Mouse (Mus musculus) embryo, embryonic 11 days (tissue): Measurements from ENCODE around the gene Mga.

Experiments
- DNase-seq: peaks from one replicate; pipeline ENCODE4 v3.0.0-alpha.2; 2015

The Mga gene

DNA sequence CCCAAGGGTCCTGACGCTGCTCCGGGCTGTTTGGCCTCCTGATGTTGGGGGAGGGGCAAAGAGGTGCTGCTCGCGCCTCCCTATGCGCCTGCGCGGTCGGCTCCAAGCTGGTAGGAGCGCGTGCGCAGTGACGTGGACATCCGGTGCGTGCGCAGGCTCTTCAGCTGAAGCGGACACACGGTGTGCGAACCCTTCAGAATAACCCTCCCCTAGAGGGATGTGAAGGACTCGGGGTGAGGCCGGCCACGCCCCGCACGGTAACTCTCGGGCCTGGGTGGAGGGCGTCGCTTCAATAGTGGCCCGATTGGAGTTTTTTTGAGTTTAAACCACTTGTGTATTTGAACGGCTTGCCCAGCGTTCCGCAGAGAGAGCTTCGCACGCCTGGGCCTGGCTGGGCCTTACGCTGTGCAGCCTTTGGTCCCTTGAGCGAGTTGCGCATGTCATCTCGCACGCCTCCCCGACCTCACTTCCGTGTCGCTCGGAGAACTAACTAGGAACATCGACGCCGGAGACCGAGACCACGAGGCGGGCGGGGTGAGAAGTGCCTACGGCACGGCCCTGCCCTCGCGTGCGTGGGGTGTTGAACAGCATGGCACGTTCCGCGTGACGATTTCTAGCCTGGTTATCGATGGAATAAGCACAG is at the start of gene Mga:
TSS of gene Mga (plus strand) at position 139 of the 643 bp plus-strand sequence.
- DNase-seq = peak; percentile 100

DNA sequence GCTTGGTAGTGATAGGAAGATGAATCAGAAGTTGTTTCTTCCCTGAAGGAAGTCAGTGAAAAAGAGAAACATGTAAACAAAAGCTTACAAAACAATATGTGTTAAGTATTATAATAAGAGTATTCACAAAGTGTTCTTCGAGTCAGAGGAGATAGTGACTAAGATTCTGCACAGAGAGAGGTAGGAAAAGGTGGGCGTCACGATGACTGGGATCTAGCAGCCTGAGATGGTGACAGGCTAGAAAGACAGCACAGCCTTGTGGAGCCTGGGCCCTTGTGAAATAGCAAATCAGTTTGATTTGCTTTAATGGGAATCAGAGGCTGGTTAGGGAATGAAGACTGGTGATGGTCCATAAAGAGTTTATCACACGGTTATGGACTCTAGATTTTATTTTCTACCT is 43.2 kb upstream of the Mga start:
- no peak for DNase-seq

DNA sequence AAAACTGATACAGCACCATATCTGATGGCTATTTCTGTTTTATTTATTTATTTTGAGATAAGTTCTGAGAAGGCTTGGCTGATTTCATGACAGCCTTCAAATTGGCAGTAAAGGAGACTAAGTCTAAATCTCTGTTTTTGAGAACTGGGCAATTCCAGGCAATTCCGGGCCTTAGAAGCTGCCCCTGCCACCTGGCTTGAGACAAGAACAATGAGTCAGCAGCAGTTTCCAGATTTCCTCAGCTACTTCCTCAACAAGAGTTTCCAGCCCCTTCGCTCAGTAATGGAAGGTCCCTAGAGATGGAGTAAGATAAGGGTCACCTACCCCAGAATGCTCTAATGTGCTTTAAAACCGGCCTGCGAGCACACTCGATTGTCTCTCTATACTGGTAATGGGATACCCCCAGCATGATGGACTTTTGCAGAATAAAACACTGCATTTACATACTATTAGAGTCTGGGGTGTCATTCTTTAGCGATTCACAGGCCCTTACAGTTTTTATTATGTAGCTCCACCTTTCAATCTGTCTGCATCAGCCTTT is 41.6 kb upstream of the Mga start:
- DNase-seq = no peak

DNA sequence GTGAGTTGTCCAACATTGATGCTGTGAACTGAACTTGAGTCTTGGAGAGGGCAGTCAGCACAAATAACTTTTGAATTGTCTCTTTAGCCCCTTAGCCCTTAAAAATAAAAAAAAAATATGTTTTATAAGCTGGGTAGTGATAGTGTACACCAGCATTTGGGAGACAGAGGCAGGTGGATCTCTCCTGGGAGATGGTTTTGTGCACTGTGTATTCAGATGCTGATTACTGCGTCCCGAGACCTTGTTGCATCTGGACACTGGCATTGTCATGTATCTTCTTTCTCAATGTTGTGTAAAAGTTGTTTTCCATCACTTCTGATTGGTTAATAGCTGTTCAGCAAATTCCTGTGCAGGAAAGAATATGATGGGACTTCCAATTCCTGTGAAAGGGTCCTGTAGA is 39.7 kb upstream of the Mga start:
- no peak for DNase-seq

DNA sequence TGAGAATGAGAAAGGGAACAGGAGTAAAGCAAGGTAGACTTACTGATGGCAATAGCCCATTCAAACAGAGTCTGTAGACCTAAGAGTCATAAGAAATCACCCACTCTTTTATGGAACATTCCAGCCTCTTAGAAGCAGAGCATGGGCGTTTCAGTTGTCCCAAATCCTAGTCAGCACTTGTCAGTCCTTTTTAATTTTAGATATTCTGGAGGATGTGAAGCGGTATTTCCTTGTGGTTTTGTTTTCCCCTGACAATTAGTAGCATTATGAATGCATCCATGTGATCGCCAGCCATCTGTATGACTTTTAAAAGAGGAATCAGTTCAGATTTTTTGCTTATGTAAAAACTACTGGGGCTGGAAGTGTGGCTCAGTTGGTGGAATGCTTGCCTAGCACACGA is 32.5 kb upstream of the Mga start:
- no peak for DNase-seq

DNA sequence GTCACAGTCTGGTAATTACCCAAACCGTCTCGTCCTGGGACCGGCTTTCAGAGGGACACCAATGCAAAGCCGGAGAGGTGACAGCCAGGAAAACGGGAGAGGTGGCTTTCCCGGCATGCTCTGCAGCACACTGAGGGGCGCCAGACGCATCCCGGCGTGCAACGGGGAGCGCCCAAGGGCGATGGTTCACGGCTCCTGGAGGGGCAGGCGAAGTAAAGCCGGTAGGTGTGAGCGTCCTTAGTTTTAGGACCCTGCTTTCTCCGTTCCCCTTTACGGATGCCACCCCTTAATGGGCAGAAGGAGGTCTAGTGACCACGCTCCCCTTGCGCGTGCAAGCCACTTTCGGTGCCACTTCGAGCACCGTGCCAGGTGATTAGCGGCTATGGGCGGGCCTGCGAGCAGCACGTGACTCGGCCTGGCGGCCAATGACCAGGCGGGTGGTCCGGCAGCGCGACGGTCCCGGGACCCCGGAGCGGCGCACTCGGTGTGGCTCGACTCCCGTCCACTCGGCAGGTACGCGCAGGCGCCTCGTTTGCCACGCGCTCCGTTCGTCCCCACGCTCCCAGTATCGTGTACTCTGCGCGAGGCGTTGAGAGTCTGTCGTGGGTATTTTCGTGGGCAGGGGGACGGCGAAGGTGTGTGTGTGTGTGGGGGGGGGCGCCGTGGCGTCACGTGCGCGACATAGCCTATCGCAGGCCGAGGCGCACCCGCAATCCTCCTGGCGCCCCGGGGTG is 24.5 kb upstream of the Mga start:
- DNase-seq = peak; percentile 84

DNA sequence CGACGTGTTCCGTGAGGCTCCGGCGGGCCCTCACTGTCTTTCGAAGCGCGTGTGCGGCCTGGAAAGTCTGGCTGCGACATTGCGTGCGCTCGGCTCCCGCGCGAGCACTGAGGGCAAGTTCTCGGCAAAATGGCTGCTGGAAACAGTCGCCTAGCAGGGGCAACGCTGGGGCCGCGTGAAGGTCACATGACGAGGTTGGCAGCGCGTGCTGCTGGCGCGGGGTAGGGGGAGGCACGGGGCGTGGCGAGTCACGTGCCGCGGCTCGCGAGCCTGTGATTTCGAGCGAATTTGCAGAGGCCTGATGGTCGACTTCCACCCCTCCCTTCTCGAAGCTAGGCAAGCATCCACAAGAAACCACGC is 23.9 kb upstream of the Mga start:
- peak; percentile 92 for DNase-seq

DNA sequence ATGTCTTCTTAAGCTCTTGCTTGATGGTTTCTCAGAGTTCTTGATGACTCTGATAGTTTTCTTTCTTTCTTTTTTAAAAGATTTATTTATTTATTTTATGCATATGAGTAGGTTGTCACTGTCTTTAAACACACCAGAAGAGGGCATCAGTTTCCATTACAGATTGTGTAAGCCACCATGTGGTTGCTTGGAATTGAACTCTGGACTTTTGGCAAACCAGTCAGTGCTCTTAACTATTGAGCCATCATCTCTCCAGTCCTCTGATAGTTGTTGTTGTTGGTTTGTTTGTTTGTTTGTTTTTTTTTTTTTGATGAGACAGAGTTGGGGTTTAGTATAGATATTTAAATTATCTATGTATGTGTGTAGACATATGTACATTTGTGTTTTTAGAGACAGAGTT is 21.0 kb upstream of the Mga start:
- DNase-seq = no peak

DNA sequence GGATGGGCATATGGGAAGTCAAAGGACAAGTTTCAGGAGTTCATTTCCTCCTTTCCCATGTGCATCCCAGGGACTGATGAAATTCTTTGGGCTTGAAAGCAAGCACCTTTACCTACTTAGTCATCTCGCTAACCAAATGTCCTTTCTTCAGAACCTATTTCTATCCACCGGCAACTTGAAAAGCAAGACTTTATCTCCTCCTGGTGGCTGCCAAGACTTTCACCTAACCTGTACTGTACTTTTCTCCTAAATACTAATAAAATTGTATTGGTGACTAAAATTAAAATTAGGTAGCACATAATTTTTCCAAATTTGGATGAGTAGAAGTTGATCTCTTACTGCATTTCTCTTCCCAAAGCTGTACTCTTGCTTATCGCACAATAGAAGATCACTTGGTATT is 9.8 kb upstream of the Mga start:
- no peak for DNase-seq

DNA sequence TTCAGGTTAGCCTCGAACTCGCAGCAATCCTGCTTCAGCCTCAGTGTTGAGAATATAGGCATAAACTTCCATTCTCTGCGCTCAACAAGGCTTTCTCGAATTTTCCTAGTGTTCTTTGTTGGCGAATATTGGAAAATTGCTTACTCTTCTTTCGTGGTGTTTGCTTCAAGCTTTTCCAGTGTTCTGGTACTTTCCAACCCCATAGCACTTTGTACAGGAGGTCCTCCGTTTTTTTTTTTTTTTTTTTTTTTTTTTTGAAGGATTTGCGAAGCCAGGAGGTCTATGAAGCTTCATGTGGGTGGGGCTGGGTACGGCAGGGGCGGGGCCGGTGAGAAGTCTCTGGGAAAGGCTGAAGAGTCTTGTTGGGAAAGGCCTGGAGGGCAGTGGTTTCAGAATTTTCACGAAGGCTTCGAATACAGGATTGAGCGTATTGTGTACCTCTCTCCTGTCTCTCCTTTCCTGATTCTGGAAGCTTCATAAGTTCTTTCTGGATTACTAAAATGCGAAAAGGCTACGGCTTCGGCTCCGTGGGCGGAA is 407 bp upstream of the Mga start:
- no peak for DNase-seq

DNA sequence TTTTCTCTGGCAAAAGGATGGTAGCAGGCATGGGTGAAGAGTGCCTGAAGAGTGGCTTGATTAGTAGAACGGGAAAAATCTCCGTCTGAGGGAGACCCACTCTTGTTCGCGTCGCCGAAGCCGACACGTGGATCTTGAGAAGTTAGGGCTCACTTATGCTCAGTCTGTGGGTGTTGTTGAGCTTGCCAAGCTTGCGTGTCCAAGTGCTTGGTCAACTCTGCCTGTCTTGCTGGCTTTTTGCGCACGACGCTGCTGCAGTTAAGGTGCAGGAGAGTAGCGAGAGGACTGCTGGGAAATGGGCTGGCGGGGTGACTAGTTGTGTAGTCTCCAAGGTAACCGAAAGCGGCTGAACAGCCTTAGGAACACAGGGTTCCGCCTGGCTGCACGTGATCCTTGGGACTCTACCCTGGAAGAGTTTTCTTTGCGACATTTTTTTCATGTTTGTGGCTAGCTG is 1.1 kb downstream of the Mga start:
- peak; percentile 77 for DNase-seq

DNA sequence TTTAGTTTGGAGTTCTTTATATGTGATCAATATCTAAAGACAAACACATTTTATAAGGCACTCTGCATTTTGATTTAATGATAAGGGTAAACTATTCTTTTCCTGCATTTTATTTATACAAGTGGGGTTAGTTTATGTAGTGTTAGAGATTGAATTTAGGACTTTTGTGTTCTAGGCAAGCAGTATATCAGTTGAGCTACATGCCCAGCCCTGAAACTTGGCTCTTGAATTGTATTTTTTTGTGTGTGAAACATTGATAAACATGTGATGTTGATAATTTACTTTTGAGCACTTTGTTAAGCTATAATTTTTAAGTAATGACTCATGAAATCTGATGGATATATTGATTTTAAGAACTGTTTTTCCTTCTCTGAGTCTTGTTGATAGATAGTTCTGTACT is 19.0 kb downstream of the Mga start:
- no peak for DNase-seq

DNA sequence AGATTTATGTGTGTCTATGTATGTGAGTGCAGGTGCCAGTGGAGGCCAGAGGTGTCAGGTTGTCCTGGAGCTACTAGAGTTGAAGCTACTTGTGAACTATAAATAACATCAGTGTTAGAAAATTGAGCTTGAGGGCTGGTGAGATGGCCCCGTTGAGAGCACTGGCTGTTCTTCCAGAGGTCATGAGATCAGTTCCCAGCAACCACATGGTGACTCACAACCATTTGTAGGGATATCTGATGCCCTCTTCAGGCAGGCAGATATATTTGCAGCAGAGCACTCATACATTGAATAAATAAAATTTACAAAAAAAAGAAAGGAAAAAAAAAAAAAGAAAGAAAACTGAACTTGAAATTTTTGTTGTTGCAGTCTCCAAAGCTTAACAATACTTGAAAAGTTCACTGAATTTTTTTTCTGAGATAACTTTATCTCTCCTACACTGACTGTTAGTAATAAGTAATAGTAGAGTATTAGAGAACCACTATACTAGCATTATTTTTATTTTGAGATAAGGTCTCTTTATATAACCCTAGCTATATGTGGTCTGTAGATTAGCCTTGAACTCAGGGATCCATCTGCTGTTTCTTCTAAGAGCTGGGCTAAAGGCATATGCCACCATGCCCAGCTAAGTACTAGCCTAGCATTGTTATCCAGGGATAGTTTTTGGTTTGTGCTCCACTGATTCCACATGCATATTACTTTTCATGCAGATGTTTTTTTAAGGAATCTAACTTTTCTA is 20.8 kb downstream of the Mga start:
- no peak for DNase-seq

DNA sequence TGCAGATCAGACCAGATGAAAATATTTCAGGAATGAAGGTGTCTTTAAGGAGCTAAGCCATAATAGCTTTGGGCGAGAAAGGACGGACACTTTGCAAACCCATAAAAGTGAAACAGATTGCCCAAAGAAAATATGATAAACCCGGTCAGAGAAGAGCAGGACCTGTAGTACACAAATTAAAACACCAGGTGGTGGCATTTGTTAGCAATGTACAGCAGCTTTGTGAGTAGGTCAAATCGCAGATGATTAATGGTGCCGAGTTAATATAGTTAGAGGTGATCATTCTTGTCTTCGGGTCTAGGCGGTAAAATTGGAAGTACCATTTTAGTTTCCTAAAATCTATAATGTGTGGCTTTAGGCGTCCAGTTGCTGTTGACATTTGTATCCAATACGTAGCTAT is 73.5 kb downstream of the Mga start:
- peak; percentile 68 for DNase-seq

DNA sequence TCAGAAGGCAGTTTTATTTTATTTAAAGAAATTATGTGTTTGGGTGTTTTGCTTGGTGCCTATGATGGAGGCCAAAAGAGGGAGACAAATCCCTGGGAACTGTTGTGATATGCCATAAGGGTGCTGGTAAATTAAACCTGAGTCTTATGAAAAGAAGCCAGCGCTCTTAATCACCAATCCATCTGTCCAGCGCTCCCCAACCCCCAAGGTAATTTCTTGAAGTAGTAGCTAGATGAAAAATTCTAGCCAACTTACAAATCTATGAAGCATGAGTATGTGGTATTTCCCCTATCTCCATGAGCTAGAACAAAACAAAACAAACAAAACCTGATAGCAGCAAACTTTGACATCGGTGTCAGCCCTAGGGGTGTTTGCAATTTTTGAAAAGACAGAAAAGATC is 74.3 kb downstream of the Mga start:
- no peak for DNase-seq

DNA sequence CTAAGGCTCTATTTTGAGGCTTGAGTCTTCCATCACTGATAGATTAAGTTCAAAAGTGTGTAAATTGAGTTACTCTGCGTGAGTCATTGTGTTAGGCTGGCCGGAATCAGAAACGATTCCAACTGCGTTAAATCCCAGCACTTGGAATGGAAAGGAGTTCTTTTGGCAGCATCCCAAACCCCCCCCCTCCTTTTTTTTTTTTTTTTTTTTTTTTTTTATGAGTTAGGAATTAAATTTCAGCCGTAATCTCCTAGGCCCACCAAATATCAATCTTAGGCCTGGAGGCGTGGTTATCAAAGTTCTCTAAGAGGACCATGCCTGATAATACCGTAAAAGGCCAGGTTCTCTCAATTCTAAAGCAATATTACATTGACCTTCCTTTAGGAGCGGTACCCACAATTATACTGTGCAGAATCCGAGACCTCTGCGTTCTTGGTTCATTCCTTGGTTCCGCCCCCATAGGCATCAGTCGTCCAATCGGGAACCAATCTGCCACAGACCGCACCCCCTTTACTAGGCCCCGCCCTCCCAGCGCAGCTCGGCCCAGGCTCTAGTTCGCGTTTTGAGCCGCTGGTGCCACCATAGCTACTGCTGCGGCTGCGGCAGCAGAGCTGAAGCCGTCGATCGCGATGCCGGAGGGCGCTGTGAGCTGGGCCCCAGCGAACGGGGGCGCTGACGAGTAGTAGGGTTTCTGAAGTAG is 75.0 kb downstream of the Mga start:
- DNase-seq = peak; percentile 97

DNA sequence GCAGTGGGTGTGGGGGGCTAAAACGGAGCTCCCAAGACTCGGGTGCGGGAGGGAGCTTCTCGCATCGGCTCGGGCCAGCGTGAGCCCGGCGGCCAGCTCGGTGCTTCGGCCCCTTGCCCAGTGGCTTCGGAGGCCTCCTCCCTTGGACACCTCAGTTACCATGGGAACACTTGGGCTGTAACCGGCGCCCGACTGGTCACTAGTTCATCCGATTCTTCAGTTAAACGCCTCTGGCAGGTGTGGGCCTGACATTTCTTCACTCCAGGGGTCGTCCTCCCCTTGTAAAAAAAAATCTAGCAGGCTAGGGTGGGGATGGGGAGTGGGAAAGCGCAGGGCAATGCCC is 75.5 kb downstream of the Mga start, which contains the start of gene Mapkbp1:
TSS of gene Mapkbp1 (plus strand) at position 163 of the 343 bp plus-strand sequence.
- DNase-seq = no peak

DNA sequence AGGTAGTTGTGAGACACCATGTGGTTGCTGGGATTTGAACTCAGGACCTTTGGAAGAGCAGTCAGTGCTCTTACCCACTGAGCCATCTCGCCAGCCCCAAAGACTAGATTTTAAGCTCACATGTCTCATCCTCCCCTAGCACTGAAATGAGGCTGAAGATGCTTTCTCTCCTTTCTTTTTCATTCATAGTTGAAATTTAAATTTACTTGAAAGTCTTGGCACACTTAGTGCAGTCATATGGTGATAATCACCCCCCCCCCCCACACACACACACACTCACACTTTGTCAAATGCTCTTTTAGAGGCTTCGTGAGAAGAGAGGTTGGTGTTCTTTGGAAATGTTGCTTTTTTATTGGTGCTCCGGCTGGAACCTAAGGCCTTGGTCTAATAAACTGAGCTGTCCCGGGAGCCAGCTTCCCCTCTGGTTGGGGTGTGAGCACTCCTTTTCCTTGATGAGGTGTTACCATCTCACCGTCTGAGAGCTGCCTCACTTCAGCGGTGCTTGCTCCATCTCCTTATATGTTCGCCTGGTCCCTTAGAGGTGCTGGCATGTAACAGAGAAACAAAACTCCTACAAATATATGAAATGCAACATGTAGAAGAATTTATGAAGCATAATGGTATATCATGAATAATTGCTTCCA is 83.4 kb downstream of the Mga start:
- DNase-seq = no peak

DNA sequence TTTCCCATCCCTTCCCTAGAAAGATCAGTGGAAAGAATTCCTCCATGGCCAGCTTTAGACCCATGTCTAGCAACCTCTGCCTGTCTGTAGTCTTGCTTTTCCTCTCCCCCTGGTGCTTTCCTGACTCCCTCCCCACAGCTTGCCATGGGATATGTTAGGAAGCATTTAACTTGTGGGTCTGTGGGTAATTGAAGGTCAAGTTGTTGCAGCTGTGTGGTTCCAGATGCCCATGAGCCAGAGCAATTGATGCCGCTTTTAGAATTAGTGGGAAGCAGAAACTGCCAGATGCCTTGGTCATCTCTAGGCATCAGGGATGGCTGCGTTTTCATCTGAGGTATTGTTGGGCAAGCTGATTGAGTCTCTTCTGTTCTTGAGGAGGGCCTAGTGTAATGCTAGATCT is 84.6 kb downstream of the Mga start:
- peak; percentile 18 for DNase-seq

DNA sequence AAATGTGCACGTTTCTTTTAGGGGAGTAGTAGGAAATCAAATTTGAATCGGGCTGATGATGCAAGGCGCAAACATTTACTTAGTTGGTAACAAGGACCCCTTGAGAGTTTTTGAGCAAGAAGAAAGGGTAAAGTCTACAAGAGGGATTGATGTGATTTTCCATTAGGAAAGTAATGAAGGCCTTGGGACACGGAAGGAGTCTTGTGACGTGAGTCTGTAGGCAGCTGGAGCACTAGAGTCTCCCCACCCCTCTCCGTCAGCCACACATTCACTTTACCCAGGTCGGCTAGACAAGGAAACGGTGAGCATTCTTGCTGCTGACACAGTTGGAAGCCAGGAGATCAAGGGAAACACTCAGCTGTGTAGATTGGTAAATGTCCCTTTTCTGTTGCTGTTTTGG is 88.8 kb downstream of the Mga start:
- no peak for DNase-seq

DNA sequence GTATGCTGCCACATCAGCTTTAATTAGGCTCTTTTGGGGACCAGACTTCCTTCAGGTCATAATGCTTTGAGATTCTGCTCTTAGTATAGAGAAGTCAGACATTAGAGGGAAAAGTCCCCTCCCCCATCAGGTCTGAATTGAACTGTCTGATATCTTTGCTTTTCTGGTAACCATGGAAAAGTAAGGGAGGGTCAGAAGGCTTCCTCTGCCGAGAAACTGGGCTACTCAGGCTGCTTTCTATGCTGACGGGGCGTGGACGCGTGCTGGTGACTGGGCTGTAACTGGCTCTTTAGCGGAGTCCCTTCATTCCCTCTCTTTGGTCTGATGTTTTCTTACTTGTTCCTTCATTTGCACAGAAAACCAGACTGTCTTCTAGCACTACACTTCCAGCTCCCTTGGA is 89.3 kb downstream of the Mga start:
- DNase-seq = no peak

DNA sequence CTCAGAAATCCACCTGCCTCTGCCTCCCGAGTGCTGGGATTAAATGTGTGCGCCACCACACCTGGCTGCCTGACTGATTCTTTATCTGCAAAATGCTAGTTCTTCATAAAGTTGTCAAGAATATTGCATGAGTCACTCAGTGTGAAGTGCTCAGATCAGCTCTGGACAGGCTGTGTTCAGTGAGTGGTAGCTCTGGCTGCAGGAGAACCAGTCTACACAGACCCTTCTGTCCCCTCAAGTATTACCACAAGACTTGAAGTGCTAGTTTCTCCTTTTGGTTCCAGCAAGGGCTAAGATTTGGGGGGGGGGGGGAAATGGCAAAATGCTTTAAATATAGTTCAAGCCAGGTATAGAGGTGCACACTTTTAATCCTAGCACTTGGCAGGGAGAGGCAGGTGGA is 90.4 kb downstream of the Mga start:
- DNase-seq = no peak

DNA sequence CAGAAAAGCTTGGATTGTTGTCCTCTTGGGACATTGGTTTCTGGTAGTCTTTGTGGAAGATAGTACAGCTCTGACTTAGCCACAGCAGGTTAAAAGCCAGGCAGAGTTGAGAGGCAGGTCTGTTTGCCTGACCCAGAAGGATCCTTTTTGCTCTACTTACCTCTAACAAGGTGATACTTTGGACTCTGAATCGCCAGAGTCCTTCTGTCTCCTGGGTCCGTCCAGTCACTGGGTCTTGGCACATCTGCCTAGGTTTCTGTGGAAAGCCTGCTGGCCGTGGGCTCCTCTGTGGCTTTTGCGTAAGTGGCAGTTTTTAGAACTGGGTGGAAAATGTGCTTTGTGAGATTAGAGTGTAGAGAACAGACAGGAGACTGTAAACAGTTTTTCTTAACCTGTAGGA is 91.9 kb downstream of the Mga start:
- no peak for DNase-seq
